Mouse (Mus musculus): ENCODE data around the gene Prss28. TPM values are rescaled to one million over a fixed set of nuclear protein-coding genes. Genes with fewer than 3 reads are reported as not detected.

Prss28 gene
- polyA plus RNA-seq, 1 experiment from 2014 or later: not detected

DNA sequence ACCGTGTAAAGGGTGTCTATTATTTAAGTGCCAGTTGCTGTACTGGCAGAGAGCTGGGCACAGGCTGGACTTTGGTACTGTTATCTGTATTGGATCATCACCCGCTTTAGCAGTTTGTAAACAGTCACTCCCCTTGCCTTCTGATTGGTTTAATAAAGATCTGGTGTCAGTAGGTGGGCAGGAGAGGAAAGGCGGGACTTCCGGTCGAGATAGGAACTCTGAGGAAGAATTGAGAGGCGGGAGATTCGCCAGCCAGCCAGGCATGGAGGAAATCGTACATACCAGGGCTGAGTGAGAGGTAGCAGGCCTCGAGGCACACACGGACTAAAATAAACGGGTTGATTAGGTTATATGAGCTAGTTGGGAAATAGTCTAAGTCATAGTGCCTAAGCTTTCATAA lies 26.3 kb upstream of the Prss28 start:
- Histone ChIP-seq H3K36me3 (ENCODE audit: control insufficient read depth, insufficient read depth) (no peaks in the 10 kb centered on the region), H3K27ac (ENCODE audit: low read length) (no peak overlapping the region), H3K4me2 (ENCODE audit: low read depth, low read length) (peak overlapping the region; percentile 46), H3K9me3 (replicated peaks; ENCODE audit: control insufficient read depth, low read length) (no peaks in the 10 kb centered on the region), H3K4me1 (ENCODE audit: control insufficient read depth, low read depth, low read length) (peaks cover 6% of the 10 kb centered on the region), H3K4me3 (ENCODE audit: low read depth, low read length) (peak overlapping the region; percentile 18; the same call in 1 of the 2 replicates), H3K27me3 (ENCODE audit: control insufficient read depth, insufficient read depth, low read depth, low read length) (no peaks in the 10 kb centered on the region), H3K9ac (ENCODE audit: low read depth, low read length) (no peak overlapping the region)
- WGBS (ENCODE audit: insufficient replicate concordance): 20% methylated on average over 11 of the region's 11 CpGs
- peak; percentile 92 for ATAC-seq (ENCODE audit: low read depth)

GRCm38 (mm10) chr17:25285033-25285432 lies 23.4 kb upstream of the Prss28 start:
- no peak for ATAC-seq (ENCODE audit: low read depth)
- WGBS (ENCODE audit: insufficient replicate concordance): 21% methylated on average over 3 of the region's 3 CpGs

GRCm38 (mm10) chr17:25288842-25289241 lies 19.6 kb upstream of the Prss28 start:
- Histone ChIP-seq H3K27ac (ENCODE audit: low read length) (no peak overlapping the region), H3K9ac (ENCODE audit: low read depth, low read length) (no peak overlapping the region), H3K36me3 (ENCODE audit: control insufficient read depth, insufficient read depth) (no peaks in the 10 kb centered on the region), H3K27me3 (ENCODE audit: control insufficient read depth, insufficient read depth, low read depth, low read length) (no peaks in the 10 kb centered on the region), H3K4me2 (ENCODE audit: low read depth, low read length) (no peak overlapping the region), H3K9me3 (replicated peaks; ENCODE audit: control insufficient read depth, low read length) (no peaks in the 10 kb centered on the region), H3K4me3 (ENCODE audit: low read depth, low read length) (no peak overlapping the region), H3K4me1 (ENCODE audit: control insufficient read depth, low read depth, low read length) (no peaks in the 10 kb centered on the region)
- WGBS (ENCODE audit: insufficient replicate concordance): 9% methylated on average over 4 of the region's 4 CpGs
- no peak for ATAC-seq (ENCODE audit: low read depth)

More at GRCm38 (mm10) chr17:25285033-25285432, 23.4 kb upstream of the Prss28 start:
- H3K9ac ChIP-seq (ENCODE audit: low read depth, low read length): no peak overlapping the region
- no peaks in the 10 kb centered on the region for H3K9me3 ChIP-seq (replicated peaks; ENCODE audit: control insufficient read depth, low read length)
- no peak overlapping the region for H3K27ac ChIP-seq (ENCODE audit: low read length)
- H3K4me1 ChIP-seq (ENCODE audit: control insufficient read depth, low read depth, low read length): peaks cover 6% of the 10 kb centered on the region
- no peak overlapping the region for H3K4me2 ChIP-seq (ENCODE audit: low read depth, low read length)
- H3K4me3 ChIP-seq (ENCODE audit: low read depth, low read length): no peak overlapping the region
- H3K36me3 ChIP-seq (ENCODE audit: control insufficient read depth, insufficient read depth): no peaks in the 10 kb centered on the region
- H3K27me3 ChIP-seq (ENCODE audit: control insufficient read depth, insufficient read depth, low read depth, low read length): no peaks in the 10 kb centered on the region

DNA sequence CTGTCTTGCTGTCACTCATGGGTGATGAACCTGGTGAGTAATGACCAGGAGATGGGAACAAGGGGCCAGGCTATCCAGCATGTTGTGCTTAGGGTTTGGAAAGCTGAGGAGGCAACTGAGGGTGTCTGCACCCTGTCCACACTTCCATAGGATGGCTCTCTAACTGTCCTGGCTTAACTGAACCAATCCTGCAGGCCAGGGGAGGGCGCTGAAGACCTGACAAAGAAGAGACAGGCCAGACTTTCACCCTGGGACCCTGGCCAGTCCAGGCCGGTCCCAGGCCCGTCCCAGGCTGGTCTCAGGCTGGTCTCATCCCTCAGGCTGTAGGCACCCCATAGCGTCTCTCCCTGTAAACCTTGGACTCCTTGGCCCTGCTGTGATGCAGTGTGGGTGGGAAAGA lies 18.0 kb upstream of the Prss28 start:
- Histone ChIP-seq H3K4me3 (ENCODE audit: low read depth, low read length) (no peak overlapping the region), H3K9me3 (replicated peaks; ENCODE audit: control insufficient read depth, low read length) (no peaks in the 10 kb centered on the region), H3K36me3 (ENCODE audit: control insufficient read depth, insufficient read depth) (no peaks in the 10 kb centered on the region), H3K9ac (ENCODE audit: low read depth, low read length) (no peak overlapping the region), H3K27ac (ENCODE audit: low read length) (no peak overlapping the region), H3K4me2 (ENCODE audit: low read depth, low read length) (no peak overlapping the region), H3K27me3 (ENCODE audit: control insufficient read depth, insufficient read depth, low read depth, low read length) (no peaks in the 10 kb centered on the region; the same call in 1 of the 2 replicates), H3K4me1 (ENCODE audit: control insufficient read depth, low read depth, low read length) (no peaks in the 10 kb centered on the region)
- no peak for ATAC-seq (ENCODE audit: low read depth)
- 11% methylated on average over 4 of the region's 4 CpGs for WGBS (ENCODE audit: insufficient replicate concordance)

DNA sequence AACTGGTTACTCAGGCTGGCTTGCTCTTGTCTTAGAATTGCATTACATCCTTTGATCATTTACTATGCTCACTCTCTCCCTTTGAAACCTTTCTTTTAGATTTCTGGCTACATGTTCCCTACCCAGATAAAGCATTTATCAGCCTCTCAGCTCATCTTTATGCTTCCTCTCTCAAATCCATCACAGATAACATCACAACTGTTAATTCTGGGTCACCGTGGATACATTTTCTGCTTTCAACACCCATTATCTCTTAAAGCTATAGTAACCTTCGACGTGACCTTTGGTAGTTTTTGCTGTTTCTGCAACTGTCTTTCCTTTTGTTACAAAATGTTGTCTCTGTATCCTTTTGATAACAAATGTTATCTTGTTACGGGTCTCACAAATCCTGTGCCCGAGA lies 15.0 kb upstream of the Prss28 start:
- 14% methylated on average over 5 of the region's 5 CpGs for WGBS (ENCODE audit: insufficient replicate concordance)
- Histone ChIP-seq H3K27me3 (ENCODE audit: control insufficient read depth, insufficient read depth, low read depth, low read length) (no peaks in the 10 kb centered on the region; the same call in 1 of the 2 replicates), H3K27ac (ENCODE audit: low read length) (no peak overlapping the region)

GRCm38 (mm10) chr17:25294111-25294510 lies 14.3 kb upstream of the Prss28 start:
- no peak for ATAC-seq (ENCODE audit: low read depth)
- H3K4me1 ChIP-seq (ENCODE audit: control insufficient read depth, low read depth, low read length): no peaks in the 10 kb centered on the region
- no peaks in the 10 kb centered on the region for H3K9me3 ChIP-seq (replicated peaks; ENCODE audit: control insufficient read depth, low read length)
- 44% methylated on average over 1 of the region's 1 CpGs for WGBS (ENCODE audit: insufficient replicate concordance)
- no peak overlapping the region for H3K9ac ChIP-seq (ENCODE audit: low read depth, low read length)
- H3K4me2 ChIP-seq (ENCODE audit: low read depth, low read length): no peak overlapping the region
- no peak overlapping the region for H3K27ac ChIP-seq (ENCODE audit: low read length)
- H3K36me3 ChIP-seq (ENCODE audit: control insufficient read depth, insufficient read depth): no peaks in the 10 kb centered on the region
- no peak overlapping the region for H3K4me3 ChIP-seq (ENCODE audit: low read depth, low read length)
- H3K27me3 ChIP-seq (ENCODE audit: control insufficient read depth, insufficient read depth, low read depth, low read length): no peaks in the 10 kb centered on the region; the same call in 1 of the 2 replicates

More for the DNA sequence above, 15.0 kb upstream of the Prss28 start:
- H3K4me2 ChIP-seq (ENCODE audit: low read depth, low read length): no peak overlapping the region
- H3K9me3 ChIP-seq (replicated peaks; ENCODE audit: control insufficient read depth, low read length): no peaks in the 10 kb centered on the region
- no peaks in the 10 kb centered on the region for H3K4me1 ChIP-seq (ENCODE audit: control insufficient read depth, low read depth, low read length)
- no peaks in the 10 kb centered on the region for H3K36me3 ChIP-seq (ENCODE audit: control insufficient read depth, insufficient read depth)
- H3K9ac ChIP-seq (ENCODE audit: low read depth, low read length): no peak overlapping the region
- no peak for ATAC-seq (ENCODE audit: low read depth)
- no peak overlapping the region for H3K4me3 ChIP-seq (ENCODE audit: low read depth, low read length)

GRCm38 (mm10) chr17:25298094-25298493 lies 10.4 kb upstream of the Prss28 start, which contains the start of gene Prss34:
TSS of gene Prss34 (plus strand) at chr17:25298394.
- Histone ChIP-seq H3K9me3 (replicated peaks; ENCODE audit: control insufficient read depth, low read length) (no peaks in the 10 kb centered on the region), H3K36me3 (ENCODE audit: control insufficient read depth, insufficient read depth) (no peaks in the 10 kb centered on the region), H3K4me1 (ENCODE audit: control insufficient read depth, low read depth, low read length) (no peaks in the 10 kb centered on the region), H3K9ac (ENCODE audit: low read depth, low read length) (no peak within 1 kb of the TSS), H3K4me2 (ENCODE audit: low read depth, low read length) (no peak within 1 kb of the TSS), H3K27me3 (ENCODE audit: control insufficient read depth, insufficient read depth, low read depth, low read length) (no peaks in the 10 kb centered on the region; the same call in 1 of the 2 replicates), H3K27ac (ENCODE audit: low read length) (no peak within 1 kb of the TSS), H3K4me3 (ENCODE audit: low read depth, low read length) (no peak within 1 kb of the TSS)
- WGBS (ENCODE audit: insufficient replicate concordance): 57% methylated on average over 5 of the region's 5 CpGs
- ATAC-seq (ENCODE audit: low read depth): no peak

DNA sequence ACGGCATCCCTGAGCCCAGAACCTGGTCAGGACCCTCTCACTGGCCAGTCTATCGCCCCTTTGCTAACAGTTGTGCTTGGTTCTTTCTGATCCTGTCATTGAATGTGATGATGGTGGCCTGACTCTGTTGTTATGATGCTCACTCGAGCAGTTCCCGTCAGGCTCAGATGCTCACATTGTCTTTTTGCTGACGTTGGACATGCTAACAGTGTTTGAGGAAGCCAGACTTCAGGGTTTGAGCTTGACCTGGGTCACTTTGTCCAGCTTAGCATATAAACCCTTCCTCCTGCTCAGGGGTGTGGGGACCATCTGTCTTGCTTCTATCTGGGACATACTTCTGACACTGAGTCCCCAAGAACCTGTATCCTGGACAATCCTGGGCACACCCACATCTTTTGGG lies 9.9 kb downstream of the Prss28 start, which contains the start of gene Prss29:
TSS of gene Prss29 (plus strand) at position 301 of the 400 bp plus-strand sequence.
- 39% methylated on average over 5 of the region's 5 CpGs for WGBS (ENCODE audit: insufficient replicate concordance)
- Histone ChIP-seq H3K4me1 (ENCODE audit: control insufficient read depth, low read depth, low read length) (no peaks in the 10 kb centered on the region), H3K4me3 (ENCODE audit: low read depth, low read length) (no peak within 1 kb of the TSS), H3K9me3 (replicated peaks; ENCODE audit: control insufficient read depth, low read length) (no peaks in the 10 kb centered on the region), H3K9ac (ENCODE audit: low read depth, low read length) (no peak within 1 kb of the TSS), H3K4me2 (ENCODE audit: low read depth, low read length) (no peak within 1 kb of the TSS), H3K27ac (ENCODE audit: low read length) (no peak within 1 kb of the TSS), H3K27me3 (ENCODE audit: control insufficient read depth, insufficient read depth, low read depth, low read length) (no peaks in the 10 kb centered on the region), H3K36me3 (ENCODE audit: control insufficient read depth, insufficient read depth) (no peaks in the 10 kb centered on the region)
- ATAC-seq (ENCODE audit: low read depth): no peak

DNA sequence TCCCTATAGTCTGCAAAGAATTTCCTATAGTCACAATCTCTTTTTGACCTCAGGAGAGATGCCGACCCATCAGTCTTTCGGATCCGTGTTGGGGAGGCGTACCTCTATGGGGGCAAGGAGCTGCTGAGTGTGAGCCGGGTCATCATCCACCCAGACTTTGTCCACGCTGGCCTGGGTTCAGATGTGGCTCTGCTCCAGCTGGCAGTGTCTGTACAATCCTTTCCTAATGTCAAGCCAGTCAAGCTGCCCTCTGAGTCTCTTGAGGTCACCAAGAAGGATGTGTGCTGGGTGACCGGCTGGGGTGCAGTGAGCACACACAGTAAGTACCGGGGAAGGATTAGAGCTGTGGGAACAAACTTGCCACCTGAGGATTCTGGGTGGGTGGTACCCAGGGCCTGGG lies 12.4 kb downstream of the Prss28 start:
- H3K4me1 ChIP-seq (ENCODE audit: control insufficient read depth, low read depth, low read length): no peaks in the 10 kb centered on the region
- no peak overlapping the region for H3K4me2 ChIP-seq (ENCODE audit: low read depth, low read length)
- no peaks in the 10 kb centered on the region for H3K36me3 ChIP-seq (ENCODE audit: control insufficient read depth, insufficient read depth)
- ATAC-seq (ENCODE audit: low read depth): no peak
- no peak overlapping the region for H3K9ac ChIP-seq (ENCODE audit: low read depth, low read length)
- no peaks in the 10 kb centered on the region for H3K27me3 ChIP-seq (ENCODE audit: control insufficient read depth, insufficient read depth, low read depth, low read length)
- no peak overlapping the region for H3K4me3 ChIP-seq (ENCODE audit: low read depth, low read length)
- H3K9me3 ChIP-seq (replicated peaks; ENCODE audit: control insufficient read depth, low read length): no peaks in the 10 kb centered on the region
- WGBS (ENCODE audit: insufficient replicate concordance): 67% methylated on average over 8 of the region's 8 CpGs
- no peak overlapping the region for H3K27ac ChIP-seq (ENCODE audit: low read length)

Measured in liver, embryonic 16.5 days (tissue).